In the genomic region with DNA sequence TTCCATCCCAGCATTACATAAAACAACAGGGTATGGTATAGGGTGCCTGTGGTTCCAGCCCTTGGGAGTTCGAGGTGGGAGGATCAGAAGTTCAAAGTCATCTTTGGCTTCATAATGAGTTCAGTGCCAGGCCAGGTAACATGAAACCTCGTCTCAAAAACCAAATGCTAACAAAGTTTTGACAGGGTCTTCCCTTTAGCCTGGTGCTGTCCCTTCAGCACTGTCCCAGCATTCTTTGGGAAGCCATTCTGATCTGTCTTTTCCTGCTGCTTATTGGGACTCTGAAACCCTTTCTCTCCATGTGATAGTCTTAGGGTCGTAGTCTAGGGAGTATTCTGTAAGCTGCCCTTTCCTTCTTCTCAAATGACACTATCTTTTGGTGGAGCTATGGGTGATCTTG, we compare ENCODE assay signal across 26 mouse cellular contexts.
A peak's percentile ranks its signal among the peaks of the same experiment; 100 is the strongest.
DNase-seq lines count a peak whose midpoint lies in the region; ATAC-seq and TF ChIP-seq lines count a peak whose summit lies in the region.
"Had no signal": no experiment of that assay in that cellular context is flagged by ENCODE, and none has a peak within 500 bp of the region (broad histone marks: within the 10 kb centered on the region; RNA-seq: fewer than 3 reads in every experiment).

No protein-coding gene starts in this region.

- TF ChIP-seq POLR2A in limb, embryonic 14.5 days (IDR thresholded peaks at IDR 0.05; ENCODE audit: borderline replicate concordance, extremely low read depth, insufficient read depth, insufficient read length), result no peak

- DNase-seq in kidney, postnatal 4 days, result peak; percentile 21 to 35
- DNase-seq in ZHBTc4 (ENCODE audit: low read depth, low spot score), result peak; percentile 21
- peak; percentile 78 for DNase-seq in embryonic facial prominence, embryonic 11.5 days (ENCODE audit: low spot score)
- peak; percentile 39 for DNase-seq in limb, embryonic 14.5 days (ENCODE audit: low spot score)
- DNase-seq: adrenal gland, postnatal 36 days; cerebellum, adult 11-12 months; cerebellum, postnatal 14 days; gastrocnemius, adult 2 months; heart, postnatal 4 days; kidney, adult 18-20 months; kidney, postnatal 14 days; liver, embryonic 13.5 days; lung, adult 2 months; right cerebral cortex, adult 18-20 months; right cerebral cortex, postnatal 4 days; thymus, adult 18-20 months; thymus, postnatal 36 days had no signal

- H3K4me3 ChIP-seq in kidney, embryonic 16.5 days (ENCODE audit: low read length), result no peak overlapping the region
- no peak overlapping the region for H3K4me3 ChIP-seq in embryonic facial prominence, embryonic 11.5 days (ENCODE audit: low read depth, low read length)
- no peak overlapping the region for H3K4me3 ChIP-seq in limb, embryonic 14.5 days (replicated peaks; ENCODE audit: low read length)
- H3K4me3 ChIP-seq: gastrocnemius, adult 2 months; heart, embryonic 10.5 days; layer of hippocampus, adult 2 months; limb, embryonic 13.5 days; liver, embryonic 13.5 days; megakaryocyte, embryonic 14.5 days; midbrain, embryonic 15.5 days; myocyte had no signal

- no peak overlapping the region for H3K9ac ChIP-seq in kidney, embryonic 16.5 days (replicated peaks; ENCODE audit: low read length)
- no peak overlapping the region for H3K9ac ChIP-seq in embryonic facial prominence, embryonic 11.5 days (replicated peaks; ENCODE audit: low read length)
- H3K9ac ChIP-seq in limb, embryonic 14.5 days (ENCODE audit: low read depth, low read length, severe bottlenecking), result no peak overlapping the region
- H3K9ac ChIP-seq: limb, embryonic 13.5 days; liver, embryonic 13.5 days; midbrain, embryonic 15.5 days had no signal

- no peaks in the 10 kb centered on the region for H3K9me3 ChIP-seq in kidney, embryonic 16.5 days (ENCODE audit: low read length)
- H3K9me3 ChIP-seq in embryonic facial prominence, embryonic 11.5 days (replicated peaks; ENCODE audit: control insufficient read depth, low read length), result no peaks in the 10 kb centered on the region
- no peaks in the 10 kb centered on the region for H3K9me3 ChIP-seq in limb, embryonic 14.5 days (ENCODE audit: control insufficient read depth, low read length)
- H3K9me3 ChIP-seq: heart, embryonic 10.5 days; limb, embryonic 13.5 days; liver, embryonic 13.5 days; midbrain, embryonic 15.5 days had no signal

- no peaks in the 10 kb centered on the region for H3K27me3 ChIP-seq in kidney, embryonic 16.5 days (ENCODE audit: insufficient read depth, low read length)
- no peaks in the 10 kb centered on the region for H3K27me3 ChIP-seq in embryonic facial prominence, embryonic 11.5 days (ENCODE audit: control insufficient read depth, insufficient read depth, low read length)
- no peaks in the 10 kb centered on the region for H3K27me3 ChIP-seq in limb, embryonic 14.5 days (ENCODE audit: control insufficient read depth, insufficient read depth, low read length)
- H3K27me3 ChIP-seq: limb, embryonic 13.5 days; liver, embryonic 13.5 days; megakaryocyte, embryonic 14.5 days; midbrain, embryonic 15.5 days had no signal

- no peak for ATAC-seq in kidney, embryonic 16.5 days (ENCODE audit: low FRiP score, low TSS enrichment)
- ATAC-seq in embryonic facial prominence, embryonic 11.5 days (replicated peaks; ENCODE audit: insufficient number of reproducible peaks, low FRiP score, low TSS enrichment, low read depth), result no peak
- ATAC-seq in limb, embryonic 14.5 days (ENCODE audit: low FRiP score, low read depth), result no peak
- no peak for ATAC-seq in monocyte, adult 5-6 weeks (replicated peaks; ENCODE audit: insufficient number of reproducible peaks, low FRiP score, low TSS enrichment, poor library complexity, severe bottlenecking)
- no peak for ATAC-seq in cerebellum, adult (ENCODE audit: insufficient number of reproducible peaks, low FRiP score, low TSS enrichment)
- ATAC-seq: midbrain, embryonic 15.5 days had no signal

- H3K4me2 ChIP-seq in kidney, embryonic 16.5 days (replicated peaks; ENCODE audit: low read depth, low read length), result no peak overlapping the region
- no peak overlapping the region for H3K4me2 ChIP-seq in embryonic facial prominence, embryonic 11.5 days (ENCODE audit: low read depth, low read length)
- H3K4me2 ChIP-seq in limb, embryonic 14.5 days (replicated peaks; ENCODE audit: low read depth, low read length, severe bottlenecking), result no peak overlapping the region
- H3K4me2 ChIP-seq: limb, embryonic 13.5 days; liver, embryonic 13.5 days; midbrain, embryonic 15.5 days had no signal

- H3K27ac ChIP-seq in kidney, embryonic 16.5 days (ENCODE audit: low read length), result no peak overlapping the region
- H3K27ac ChIP-seq in embryonic facial prominence, embryonic 11.5 days (replicated peaks; ENCODE audit: low read depth, low read length), result no peak overlapping the region
- no peak overlapping the region for H3K27ac ChIP-seq in limb, embryonic 14.5 days (replicated peaks; ENCODE audit: low read depth, low read length)
- H3K27ac ChIP-seq: gastrocnemius, adult 2 months; heart, embryonic 10.5 days; layer of hippocampus, adult 2 months; limb, embryonic 13.5 days; liver, embryonic 13.5 days; midbrain, embryonic 15.5 days had no signal

- H3K36me3 ChIP-seq in kidney, embryonic 16.5 days (ENCODE audit: insufficient read depth, low read length), result no peaks in the 10 kb centered on the region
- H3K36me3 ChIP-seq in embryonic facial prominence, embryonic 11.5 days (replicated peaks; ENCODE audit: control insufficient read depth, insufficient read depth, low read depth, low read length), result no peaks in the 10 kb centered on the region
- H3K36me3 ChIP-seq in limb, embryonic 14.5 days (ENCODE audit: control insufficient read depth, insufficient read depth, low read length), result no peaks in the 10 kb centered on the region
- H3K36me3 ChIP-seq: heart, embryonic 10.5 days; limb, embryonic 13.5 days; liver, embryonic 13.5 days; midbrain, embryonic 15.5 days had no signal

- WGBS in kidney, embryonic 16.5 days, result 16% methylated on average over 3 of the region's 3 CpGs
- WGBS in embryonic facial prominence, embryonic 11.5 days, result 35% methylated on average over 3 of the region's 3 CpGs
- WGBS in limb, embryonic 14.5 days, result 27% methylated on average over 3 of the region's 3 CpGs

- H3K4me1 ChIP-seq in kidney, embryonic 16.5 days (ENCODE audit: insufficient read depth, low read length), result no peaks in the 10 kb centered on the region
- H3K4me1 ChIP-seq in embryonic facial prominence, embryonic 11.5 days (ENCODE audit: control insufficient read depth, insufficient read depth, low read length), result no peaks in the 10 kb centered on the region
- H3K4me1 ChIP-seq in limb, embryonic 14.5 days (ENCODE audit: control insufficient read depth, insufficient read depth, low read length), result no peaks in the 10 kb centered on the region
- H3K4me1 ChIP-seq: heart, embryonic 10.5 days; limb, embryonic 13.5 days; liver, embryonic 13.5 days; megakaryocyte, embryonic 14.5 days; midbrain, embryonic 15.5 days had no signal

Comparison
In these comparisons a context has a peak if more than half of its experiments do, and no peak if none do; other contexts are left out.
1. DNase-seq: peak in every context shown above with its lines; median percentile 78 in embryonic facial prominence, embryonic 11.5 days; 39 in limb, embryonic 14.5 days; 28 in kidney, postnatal 4 days; 21 in ZHBTc4.